Mouse (Mus musculus) gonadal fat pad, adult 2 months (tissue): ENCODE data around the gene Pitpnc1. TPM values are rescaled to one million over a fixed set of nuclear protein-coding genes. Genes with fewer than 3 reads are reported as not detected.

Experiments used
- DNase-seq: peaks from one replicate; pipeline ENCODE4 v3.0.0-alpha.2; 2012; ENCODE audit warnings: low read depth
- polyA plus RNA-seq: library from polyadenylated mRNA; depleted of rRNA; stranded (reverse); fragments of >200 nt; gene quantifications from 2 replicates; pipeline ENCODE4 v1.2.3, GENCODE M21; 2012

The Pitpnc1 gene
- polyA plus RNA-seq, 1 experiment, result 6.4 TPM

DNA sequence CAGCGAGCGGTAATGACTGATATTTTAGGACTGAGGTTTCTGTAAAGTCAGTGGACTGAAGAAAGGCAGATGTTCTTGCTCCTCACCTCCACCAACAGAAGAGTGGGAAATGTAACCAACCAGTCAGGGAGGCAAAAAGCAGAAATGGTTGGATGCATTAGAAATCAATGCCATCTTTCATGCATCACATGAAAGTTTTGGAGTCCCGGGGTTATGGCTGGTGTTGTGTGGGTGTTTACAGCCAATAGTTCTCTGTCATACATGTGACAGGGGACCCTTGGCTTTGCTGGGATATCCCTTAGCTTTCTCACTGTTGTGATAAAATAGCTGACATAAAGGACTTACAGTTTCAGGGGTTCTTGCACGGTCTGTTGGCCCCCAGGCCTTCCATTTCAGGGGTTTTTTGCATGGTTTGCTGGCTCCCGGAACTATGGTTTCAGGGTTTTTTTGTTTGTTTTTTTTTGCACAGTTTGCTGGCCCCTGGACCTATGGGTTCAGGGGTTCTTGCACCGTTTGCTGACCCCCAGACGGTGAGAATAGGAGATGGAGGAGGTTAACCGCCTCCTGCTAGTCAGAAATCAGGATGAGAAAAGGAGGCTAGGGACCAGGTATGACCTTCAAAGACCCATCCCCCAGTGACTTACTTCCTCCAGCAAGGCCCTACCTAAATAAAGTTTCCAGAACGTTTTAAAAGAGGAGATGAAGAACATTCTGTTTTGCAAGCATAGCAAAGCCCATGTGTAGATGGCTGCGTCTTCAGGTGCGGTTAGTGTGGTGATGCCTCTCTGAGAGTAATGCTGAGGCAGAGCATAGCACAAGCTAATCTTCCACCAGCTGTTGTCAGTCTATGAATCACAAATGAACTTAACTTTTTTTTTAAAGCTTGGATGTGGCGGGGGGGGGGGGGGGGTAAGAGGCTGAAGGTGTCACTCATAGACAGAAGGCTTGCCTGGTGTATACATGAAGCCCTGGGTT lies 27.1 kb downstream of the Pitpnc1 start:
- no peak for DNase-seq

- no peak for DNase-seq
Observed at GRCm38 (mm10) chr11:107441050-107441449, 29.4 kb downstream of the Pitpnc1 start.

DNA sequence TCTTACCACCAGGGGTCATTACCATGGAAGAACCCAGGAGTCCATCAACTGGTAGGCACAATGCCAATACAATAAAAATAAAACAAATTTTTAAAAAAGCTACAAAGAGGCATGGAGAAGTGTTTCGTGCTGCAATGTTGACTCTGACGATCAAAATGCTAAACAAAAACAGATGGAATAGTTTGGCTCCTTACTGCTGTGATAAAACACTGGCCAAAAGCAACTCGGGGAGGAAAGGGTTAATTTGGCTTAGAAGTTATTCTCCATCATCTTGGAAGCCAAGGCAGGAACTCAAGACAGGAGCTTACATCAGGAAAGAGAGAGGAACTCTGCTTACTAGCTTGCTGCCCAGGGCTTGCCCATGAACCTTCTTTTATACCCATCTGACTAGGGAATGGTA lies 32.4 kb downstream of the Pitpnc1 start:
- DNase-seq, result no peak

GRCm38 (mm10) chr11:107437723-107438122 lies 32.8 kb downstream of the Pitpnc1 start:
- DNase-seq, result no peak

DNA sequence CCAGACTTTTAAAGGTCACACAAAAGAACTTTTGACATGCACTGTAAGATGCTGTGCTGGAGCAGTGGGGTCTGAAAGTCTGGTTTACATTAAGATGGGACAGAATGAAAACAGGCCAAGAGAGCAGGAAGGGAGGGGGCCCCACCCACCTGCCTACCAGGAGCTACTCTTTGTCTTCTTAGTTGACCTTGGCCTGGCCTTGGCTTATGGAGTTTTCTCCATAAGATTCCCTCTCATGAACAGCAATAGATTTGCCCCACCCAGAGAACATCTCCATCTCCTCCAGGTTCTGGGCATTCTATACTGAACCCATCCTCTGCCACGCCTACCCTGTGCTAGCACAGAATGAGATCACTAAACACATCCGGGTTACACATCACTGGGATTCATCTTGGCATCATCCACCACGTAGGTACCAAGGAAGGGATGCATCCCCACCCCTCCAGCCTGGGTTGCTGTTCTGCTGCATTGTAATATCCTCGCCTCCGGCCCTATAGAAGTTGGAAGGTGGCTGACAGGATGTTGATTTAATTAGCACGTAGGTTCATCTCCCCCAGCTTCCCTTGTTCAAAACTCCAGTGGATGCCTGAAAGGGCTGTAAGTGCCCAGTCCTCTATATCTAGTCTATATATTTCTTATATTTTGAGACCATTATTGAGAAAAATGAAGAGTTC lies 34.6 kb downstream of the Pitpnc1 start:
- no peak for DNase-seq

GRCm38 (mm10) chr11:107431197-107431965 lies 39.1 kb downstream of the Pitpnc1 start:
- no peak for DNase-seq

DNA sequence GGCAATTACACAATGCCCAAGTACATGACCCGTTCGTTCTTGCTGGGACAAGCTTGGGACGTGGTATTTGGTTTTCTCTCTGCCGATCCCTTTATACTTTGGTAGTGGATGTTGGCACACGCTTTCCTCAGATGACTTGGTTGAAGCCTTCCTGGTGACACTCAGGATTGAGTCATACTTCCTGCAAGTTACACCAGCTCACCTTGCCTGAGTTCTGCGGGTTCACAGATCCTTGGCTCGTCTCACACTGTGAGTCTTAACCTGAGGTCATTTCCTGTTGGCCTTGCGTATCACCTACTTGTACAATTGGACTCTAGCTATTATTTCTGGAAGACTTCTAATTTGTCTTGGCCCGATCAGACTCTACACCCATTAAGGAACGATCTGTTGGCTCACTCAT lies 42.5 kb downstream of the Pitpnc1 start:
- peak; percentile 99 for DNase-seq

DNA sequence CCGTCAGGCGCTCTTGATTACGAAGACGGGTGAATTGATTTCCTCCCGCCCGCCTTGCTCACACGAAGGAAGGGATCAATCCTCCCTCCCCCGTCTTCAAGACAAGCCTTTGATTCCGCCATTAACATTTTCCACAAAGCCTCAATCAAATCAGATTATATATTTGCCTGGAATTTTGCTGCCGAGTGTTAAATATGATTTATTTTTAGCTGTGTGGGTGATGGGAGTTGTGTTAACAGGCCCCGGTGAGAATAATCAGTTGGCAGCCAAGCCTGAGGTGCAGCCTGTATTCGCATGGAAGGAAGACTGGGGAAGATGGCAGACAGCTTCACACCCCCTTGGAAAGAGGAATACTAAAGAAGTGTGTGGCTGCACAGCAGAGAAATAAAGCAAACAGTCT lies 46.3 kb downstream of the Pitpnc1 start:
- no peak for DNase-seq

DNA sequence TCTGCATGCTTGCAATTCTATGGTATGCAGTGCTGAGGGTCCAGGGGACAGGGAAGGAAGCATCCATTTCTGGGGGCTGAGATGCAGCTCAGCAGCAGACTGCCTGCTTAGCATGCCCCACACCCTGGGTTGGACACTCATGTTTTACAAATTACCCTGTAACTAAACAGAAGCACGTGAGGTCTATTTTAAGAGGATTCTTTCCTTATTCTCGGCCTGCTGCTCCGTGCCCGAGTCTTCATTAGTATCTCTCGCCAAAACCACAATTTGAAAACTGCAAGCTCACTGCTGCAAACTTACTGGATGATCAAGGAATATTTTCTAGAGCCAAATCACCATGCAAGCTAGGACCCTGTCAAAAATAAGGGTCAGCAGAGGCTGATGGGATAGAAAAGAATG lies 48.1 kb downstream of the Pitpnc1 start:
- no peak for DNase-seq

- no peak for DNase-seq
Observed at GRCm38 (mm10) chr11:107421751-107422355, 48.6 kb downstream of the Pitpnc1 start.

GRCm38 (mm10) chr11:107419925-107420324 lies 50.6 kb downstream of the Pitpnc1 start:
- DNase-seq, result no peak

DNA sequence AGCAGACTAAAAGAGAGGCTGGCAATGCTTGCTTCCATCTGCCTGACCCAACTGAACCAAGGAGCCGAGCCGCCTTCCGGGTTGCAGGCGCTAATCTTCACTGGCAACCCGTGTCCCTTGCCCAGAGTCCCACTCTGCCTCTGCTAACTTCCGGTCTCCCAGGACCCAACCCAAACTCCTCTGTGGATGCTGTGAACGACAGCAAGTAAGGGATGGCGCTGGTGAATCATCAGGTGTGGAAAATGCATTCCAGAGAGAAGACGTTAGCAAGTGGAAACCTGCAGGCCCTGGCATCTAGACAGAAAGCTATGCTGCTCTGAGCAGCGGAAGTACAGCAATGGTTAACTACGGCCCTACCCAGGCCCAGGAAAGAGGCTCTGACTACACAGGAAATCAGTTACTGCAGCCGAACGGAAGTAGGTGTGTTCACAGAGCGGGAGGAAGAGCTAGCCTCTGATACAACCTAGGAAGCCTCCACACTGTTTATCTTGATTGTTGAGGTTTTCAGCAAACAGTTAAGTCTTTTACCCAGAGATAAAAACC lies 53.4 kb downstream of the Pitpnc1 start:
- DNase-seq, result no peak

GRCm38 (mm10) chr11:107416561-107416926 lies 54.0 kb downstream of the Pitpnc1 start:
- no peak for DNase-seq

GRCm38 (mm10) chr11:107415901-107416560 lies 54.5 kb downstream of the Pitpnc1 start:
- DNase-seq, result no peak

GRCm38 (mm10) chr11:107414996-107415747 lies 55.3 kb downstream of the Pitpnc1 start:
- no peak for DNase-seq

GRCm38 (mm10) chr11:107413251-107413655 lies 57.2 kb downstream of the Pitpnc1 start:
- DNase-seq, result peak; percentile 57

- DNase-seq, result no peak
Observed at GRCm38 (mm10) chr11:107412128-107412527, 58.4 kb downstream of the Pitpnc1 start.

DNA sequence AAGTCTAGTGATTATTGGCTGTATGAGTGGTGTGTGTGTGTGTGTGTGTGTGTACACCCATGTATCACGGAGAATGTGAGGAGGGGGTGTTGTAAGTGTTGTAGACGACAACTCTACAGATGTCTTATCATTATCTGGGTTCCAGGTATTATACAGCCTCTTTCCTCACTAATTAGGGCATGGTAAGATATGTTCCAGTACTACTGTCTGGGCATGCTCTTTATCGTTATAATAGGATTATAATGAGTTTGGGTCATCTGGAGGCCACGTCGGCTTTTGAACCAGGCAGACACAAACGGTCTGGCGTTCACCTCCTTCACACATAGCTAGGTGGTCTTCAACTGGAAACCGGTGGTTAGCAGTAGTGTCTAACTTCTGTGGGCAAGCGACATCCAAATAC lies 58.9 kb downstream of the Pitpnc1 start:
- no peak for DNase-seq

GRCm38 (mm10) chr11:107410804-107411203 lies 59.7 kb downstream of the Pitpnc1 start:
- no peak for DNase-seq

DNA sequence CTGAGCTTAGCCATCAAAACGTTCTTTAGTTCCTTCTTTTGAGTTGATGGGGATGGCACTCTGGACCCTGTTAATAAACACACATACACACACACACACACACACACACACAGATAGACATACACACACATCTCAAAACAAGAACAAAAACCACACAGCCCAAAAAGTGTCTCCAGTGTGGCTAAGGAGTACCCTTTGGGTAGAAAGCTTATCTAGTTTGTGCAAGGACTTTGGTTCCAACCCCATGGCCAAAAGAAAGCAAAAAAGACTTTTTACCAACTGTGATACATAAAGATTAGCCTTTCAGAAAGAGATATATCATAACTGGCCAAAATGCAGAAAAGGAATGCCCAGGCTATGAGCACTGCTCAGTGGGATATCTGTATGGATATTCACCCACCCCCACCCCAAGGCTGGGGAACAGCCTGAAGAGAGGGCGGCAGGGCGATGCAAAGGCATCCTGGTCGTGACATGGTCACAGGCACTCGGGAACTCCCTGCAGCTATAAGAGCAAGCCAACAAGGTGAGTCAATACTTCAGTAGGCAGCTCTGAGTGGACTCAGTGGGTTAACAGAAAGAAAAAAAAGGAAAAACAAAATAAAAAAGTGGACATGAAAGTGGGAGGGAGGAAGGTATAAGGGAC lies 60.3 kb downstream of the Pitpnc1 start:
- DNase-seq, result no peak
